Mouse (Mus musculus) T-helper 1 cell (primary cell): ENCODE measurements around the gene Dync1i1.

Source experiments
- in situ Hi-C: fragments of 300-600 bp; cut with MboI, MseI; formaldehyde crosslinking; loops from one replicate; pipeline ENCODE4 v1.15.1; 2025; ENCODE audit warnings: high pct_unique_total_duplicates

Gene Dync1i1

DNA sequence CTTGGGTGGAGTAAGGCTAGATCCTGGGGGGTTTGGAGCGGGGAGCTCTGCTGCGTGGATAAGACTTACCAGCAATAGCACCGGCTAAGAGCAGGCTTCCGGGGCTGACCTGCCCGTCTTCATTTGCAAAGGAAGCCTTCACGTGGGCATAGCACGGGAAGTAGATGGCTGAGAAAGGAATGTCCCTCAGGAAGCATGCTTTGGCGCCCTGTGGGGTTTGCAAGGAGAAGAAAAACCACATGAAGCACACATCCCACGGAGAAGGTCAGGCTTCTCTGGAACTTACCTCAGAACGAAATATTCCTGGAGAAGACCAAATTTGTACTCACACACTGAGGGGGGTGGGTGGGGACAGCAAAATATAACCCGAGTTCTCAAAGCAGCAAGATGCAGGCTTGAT, 327.3 kb downstream of the Dync1i1 start:
- in situ Hi-C loops: no loop called here

DNA sequence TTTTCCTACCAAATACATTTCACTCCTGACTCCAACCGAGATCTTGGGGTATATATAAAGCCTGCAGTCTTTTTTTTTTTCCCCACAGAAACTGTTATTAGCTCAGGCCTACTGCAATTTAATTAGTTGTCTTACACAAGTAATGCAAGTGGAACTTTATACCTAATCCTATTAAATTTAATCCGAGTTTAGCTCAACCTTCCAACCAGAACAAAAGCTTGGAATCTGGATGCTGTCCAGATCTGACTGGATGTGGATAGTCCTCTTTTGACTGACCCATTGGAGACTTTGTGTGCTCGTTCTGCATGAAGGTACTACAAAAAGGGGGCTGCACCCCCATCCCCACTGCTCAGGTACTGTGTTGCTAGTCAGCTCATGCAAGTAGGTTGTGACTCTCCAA, 328.5 kb downstream of the Dync1i1 start:
- in situ Hi-C loops: no loop called here

DNA sequence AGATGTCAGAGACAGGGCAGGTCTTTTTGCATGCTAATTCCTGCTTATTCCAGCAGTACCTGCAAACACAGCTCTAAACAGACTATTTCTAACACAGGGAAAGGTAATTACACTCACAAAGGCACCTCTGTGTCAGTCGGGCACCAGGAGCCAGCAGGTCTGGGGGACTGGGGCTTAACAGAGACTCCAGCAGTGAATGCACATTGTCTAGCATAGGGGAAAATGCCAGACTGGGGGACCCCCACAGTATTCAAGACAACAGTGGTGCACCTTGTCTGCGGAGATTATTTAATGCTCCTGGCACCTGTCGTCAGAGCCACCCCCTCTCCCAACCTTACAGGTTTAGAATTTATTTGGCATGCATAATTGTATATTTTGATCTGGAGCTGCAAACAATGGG, 333.1 kb downstream of the Dync1i1 start:
- in situ Hi-C loops: no loop called here

DNA sequence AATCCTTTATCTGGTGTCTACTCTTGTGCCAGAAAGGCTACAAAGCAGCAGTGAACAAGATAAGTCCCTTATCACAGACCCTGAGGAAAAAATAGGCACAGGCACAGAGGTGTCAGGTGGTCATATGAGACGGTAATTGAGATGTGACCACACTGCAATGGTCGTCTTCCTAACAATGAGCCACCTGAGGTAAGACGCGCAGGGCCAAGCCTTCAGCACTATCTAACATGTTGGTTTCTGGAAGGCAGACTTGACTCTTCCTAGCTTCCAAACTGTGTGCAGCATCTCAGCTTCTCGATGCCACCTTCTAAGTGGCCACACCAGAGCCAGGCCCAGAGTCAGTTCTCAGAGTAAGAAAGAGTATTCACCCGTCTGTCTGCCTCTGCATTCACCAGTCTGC, 341.8 kb downstream of the Dync1i1 start:
- in situ Hi-C loops: loop anchor here (5.0 kb wide), 1 partner anchor 1795 kb away; no protein-coding TSS in a partner anchor

DNA sequence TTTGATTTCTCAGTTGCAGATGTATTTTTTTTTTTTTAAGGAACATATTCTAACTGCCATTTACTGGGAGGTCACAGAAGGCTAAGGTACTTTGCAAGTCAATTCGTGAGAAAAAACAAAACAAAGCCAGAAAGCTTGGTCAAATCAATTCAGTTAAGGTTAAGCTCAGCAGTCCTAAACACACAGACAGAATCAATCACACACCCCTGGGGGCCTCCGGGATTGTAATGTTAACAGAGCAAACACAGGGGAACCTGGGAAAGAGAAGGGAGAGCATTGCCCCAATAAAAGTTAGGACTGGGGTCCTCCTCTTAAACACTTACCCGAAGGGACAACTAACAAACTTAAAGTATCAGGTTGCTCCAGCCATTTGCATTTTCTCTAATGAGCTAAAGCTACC, 344.6 kb downstream of the Dync1i1 start:
- in situ Hi-C loops: no loop called here

DNA sequence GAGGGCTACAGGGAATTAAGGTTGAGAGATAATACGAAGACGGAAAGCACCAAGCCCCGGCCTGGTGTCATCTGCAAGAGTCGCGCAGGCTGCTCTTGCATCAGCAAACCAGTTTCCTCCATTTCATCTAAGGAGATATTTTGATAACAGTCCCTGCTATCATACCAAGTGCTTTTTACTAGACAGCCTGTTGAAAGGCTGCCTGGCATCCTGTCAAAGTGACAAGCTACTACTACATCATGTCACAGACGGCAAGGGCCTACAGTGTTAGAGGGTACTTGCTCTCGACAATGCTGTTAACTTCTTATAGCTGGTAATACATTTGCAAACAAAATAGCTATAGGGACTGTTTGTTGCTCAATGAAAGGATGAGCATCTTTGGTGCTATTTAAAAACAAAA, 345.6 kb downstream of the Dync1i1 start:
- in situ Hi-C loops: no loop called here

DNA sequence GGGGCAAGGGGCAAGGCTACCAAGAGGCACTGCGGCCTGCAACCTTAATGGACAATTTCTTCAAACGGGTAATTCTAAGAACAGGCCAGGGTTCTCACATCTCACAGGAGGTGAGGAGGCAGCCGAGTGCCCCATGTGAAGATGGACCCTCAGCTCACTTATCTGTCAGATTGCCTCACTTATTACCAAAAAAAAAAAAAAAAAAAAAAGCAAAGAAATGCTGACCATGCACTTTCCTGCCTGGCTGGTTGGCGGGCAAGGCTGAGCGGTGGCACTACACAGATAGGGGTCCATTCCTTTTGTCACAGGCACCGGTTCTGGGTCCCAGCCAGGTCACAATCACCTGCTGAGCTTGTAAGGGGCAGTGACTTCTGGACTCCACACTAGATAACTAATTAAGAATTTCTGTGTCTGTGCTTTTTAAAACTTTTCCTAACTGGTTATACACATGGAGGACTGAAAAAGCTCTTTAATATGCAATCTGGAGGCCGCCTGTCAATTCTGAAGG, 350.6 kb downstream of the Dync1i1 start:
- in situ Hi-C loops: no loop called here

DNA sequence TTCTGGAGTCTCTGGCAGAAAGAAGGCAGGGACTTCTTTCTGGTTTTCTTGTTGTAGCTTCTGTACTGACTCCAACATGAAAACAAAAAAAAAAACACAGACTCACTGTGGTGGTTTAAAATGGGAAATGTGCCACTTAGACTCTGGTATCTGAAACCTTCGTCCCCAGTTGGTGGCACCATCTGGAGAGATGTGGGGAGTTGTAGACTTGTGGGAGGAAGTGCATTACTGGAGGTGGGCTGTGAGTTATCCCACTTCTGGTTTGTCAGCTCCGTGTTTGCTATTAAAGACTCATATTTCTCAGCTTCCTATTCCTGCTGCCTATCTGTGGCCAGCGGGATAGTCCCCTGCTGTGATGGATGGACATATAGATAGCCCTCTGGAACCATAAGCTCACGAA, 351.8 kb downstream of the Dync1i1 start:
- in situ Hi-C loops: no loop called here
